Mouse (Mus musculus) liver, adult 2 months (tissue): ENCODE measurements around the gene Ogfod2.

Experiments used
- CTCF ChIP-seq: fragments of 200-500 bp; IDR thresholded peaks from 2 replicates; pipeline ENCODE4 v1.5.1; 2011; ENCODE audit warnings: low read depth, low read length, control low read depth
- POLR2A ChIP-seq: fragments of 200-500 bp; IDR thresholded peaks from 2 replicates; pipeline ENCODE4 v1.6.1; 2011; ENCODE audit warnings: low read length, control low read depth; ENCODE audit not compliant: insufficient read depth; ENCODE audit errors: extremely low read depth

DNA sequence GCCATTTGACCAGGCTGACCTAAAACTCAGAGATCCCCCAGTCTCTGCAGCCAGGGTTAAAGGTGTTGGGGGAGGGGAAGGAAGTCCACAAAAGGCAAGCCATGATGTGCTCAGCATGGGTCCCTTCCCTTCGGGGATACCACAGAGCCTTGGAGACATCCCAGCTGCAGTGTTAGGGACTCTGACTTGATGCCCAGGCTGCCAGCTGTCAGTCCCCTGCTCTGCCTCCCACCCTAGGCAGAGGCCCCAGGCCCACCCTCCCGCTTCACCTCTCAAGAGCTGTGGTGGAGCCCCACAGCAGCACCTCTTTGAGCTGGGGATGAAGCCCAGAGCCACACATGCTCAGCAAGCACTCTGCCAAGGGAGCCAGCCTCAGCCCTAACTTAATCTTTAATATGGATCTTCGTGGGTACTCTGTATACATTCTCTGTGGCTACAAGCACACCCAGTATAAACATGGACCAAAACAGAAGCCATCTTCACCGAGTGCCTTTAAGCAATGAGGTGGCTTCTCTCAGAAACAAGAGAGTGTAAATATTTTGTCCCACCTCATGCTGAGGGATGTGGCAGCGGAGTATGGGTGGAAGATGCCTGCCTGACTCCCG, 34.1 kb upstream of the Ogfod2 start:
- TF ChIP-seq POLR2A (no peak), CTCF (no peak)
